Mouse (Mus musculus) spleen, postnatal 0 days (tissue): ENCODE data around the gene Khdc3. TPM values are rescaled to one million over a fixed set of nuclear protein-coding genes. Genes with fewer than 3 reads are reported as not detected.

Experiments
- polyA plus RNA-seq: library from polyadenylated mRNA; unstranded; fragments of >200 nt; fragmentation: Nextera tagmentation; extraction: Ambion mirVana; gene quantifications from 2 replicates; pipeline ENCODE4 v1.2.1, GENCODE M21; 2015

Gene Khdc3
- 0.20 and 0.29 TPM in 2 replicates for polyA plus RNA-seq

DNA sequence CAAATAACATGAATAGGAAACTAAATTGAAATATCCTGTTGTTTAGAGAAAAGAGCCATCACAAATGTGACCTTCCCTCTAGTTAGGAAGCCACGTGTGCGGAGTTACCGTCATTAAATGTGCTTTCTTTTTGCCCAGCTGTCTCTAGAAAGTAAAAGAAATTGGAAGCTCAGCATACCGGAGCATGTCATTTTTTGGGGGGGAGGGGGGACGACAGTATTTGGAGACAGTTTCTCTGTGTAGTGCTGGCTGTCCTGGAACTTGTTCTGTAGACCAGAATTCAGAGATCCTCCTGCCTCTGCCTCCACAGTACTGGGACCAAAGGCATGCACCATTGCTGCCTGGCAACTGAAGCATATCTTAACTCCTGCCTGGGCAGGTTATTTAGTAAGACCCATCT, at the start of gene Khdc3:
Khdc3 (plus strand) TSS at position 301 of the 400 bp plus-strand sequence.

DNA sequence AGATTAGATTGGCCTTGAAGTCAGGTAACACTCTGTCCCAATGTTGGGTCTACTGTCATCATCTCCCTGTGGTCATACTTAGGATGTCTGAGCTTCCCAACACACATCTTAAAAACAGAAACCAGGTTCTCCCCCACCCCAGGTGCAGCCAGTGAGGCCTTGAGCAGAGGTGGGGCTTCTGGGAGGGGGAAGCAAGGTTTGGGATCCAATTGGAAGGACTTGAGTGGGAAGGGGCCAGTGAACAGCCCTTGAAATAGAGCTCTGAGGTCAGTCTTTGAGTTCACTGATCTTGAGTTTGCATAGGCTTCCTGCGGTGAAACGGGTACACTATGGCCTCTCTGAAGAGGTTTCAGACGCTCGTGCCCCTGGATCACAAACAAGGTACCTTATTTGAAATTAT, 545 bp downstream of the Khdc3 start, which contains the start of gene Gm20509:
Gm20509 (plus strand) TSS at position 290 of the 400 bp plus-strand sequence.

DNA sequence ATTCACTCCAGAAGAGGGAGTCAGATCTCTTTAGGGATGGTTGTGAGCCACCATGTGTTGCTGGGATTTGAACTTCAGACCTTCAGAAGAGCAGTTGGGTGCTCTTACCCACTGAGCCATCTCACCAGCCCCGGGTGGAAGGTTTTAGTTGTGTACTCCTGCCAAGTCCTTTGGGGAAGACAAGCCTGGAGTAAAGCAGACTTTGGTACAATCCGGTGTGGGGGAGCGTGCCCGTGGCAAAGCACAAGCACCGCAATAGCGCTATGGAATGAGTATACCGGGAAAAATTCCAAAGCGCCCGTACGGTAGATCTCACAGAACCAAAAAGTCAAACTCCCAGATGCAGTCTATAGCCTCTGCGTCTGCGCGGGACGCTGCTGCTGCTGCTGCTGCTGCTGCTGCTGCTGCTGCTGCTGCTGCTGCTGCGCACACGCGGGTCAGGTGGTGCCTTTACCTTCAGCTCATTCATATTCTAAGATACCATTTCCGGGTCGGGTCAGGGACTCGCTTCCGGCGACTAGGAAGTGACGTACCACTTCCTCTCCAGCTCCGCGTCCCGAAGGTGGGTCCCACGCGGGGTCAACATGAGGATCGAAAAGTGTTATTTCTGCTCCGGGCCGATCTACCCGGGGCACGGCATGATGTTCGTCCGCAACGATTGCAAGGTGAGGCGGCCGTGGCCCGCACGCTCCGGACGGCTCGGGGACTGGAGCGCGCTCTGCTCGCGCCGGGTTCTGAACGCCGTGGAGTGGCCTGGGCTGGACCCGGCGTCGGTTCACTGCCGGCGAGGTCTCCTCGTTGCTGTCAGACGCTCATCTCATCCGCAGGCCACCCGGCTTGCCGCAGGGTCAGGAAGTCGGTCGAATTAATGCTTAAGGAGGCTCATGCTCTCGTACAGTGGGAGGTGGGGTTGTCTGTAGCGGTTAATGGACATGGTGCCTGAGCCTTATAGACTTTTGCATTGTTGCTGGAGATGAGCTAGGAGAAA, 11.6 kb downstream of the Khdc3 start, which contains the start of gene Rsl24d1:
Rsl24d1 (plus strand) TSS at position 508 of the 988 bp plus-strand sequence.

Other genes starting within 250 kb of the Khdc3 start
- gene Pygo1, start 176.2 kb upstream of the Khdc3 start, polyA plus RNA-seq: 0.70 and 0.99 TPM in 2 replicates
- 0.47 and 0.52 TPM in 2 replicates for gene Dyx1c1, start 143.1 kb upstream of the Khdc3 start, polyA plus RNA-seq
- not detected in 2 replicates for gene Gm44503, start 143.0 kb upstream of the Khdc3 start, polyA plus RNA-seq
- gene Ccpg1os, start 116.5 kb upstream of the Khdc3 start, polyA plus RNA-seq: 5.4 TPM in 2 replicates
- 23.4 and 28.8 TPM in 2 replicates for gene Ccpg1, start 116.4 kb upstream of the Khdc3 start, polyA plus RNA-seq
- gene Pigb, start 61.5 kb upstream of the Khdc3 start, polyA plus RNA-seq: 5.5 TPM in 2 replicates
- gene Rab27a, start 57.0 kb upstream of the Khdc3 start, polyA plus RNA-seq: 11.1 and 15.8 TPM in 2 replicates
- gene Gm20509, start 634 bp downstream of the Khdc3 start, polyA plus RNA-seq: not detected in 2 replicates
- 78.3 and 81.8 TPM in 2 replicates for gene Rsl24d1, start 11.6 kb downstream of the Khdc3 start, polyA plus RNA-seq